Mouse (Mus musculus): ENCODE measurements at regions not wholly inside any gene's neighbourhood (a gene's known extent, or its start where the extent isn't known, plus 50 kb on each side); places are given as distances from the start of the nearest gene placed in this dataset.

DNA sequence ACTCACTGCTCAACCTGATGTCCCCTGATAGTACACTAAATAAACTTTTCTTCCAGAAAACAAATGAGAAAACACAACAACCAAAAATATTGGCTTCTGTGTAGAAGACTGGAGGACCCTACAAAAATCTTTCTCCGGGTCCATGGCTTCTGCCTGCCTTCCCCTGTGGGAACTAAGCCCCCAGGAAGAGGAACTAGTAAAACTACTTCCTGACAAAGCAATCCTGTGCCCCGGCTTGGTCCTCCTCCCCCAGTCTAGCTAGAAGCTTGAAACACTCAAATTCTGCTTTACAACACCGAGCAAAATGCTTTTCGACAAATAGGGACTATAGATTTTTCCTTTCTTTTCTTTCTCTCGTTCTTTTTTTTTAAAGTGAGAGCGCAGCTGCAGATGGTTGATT is 51.3 kb upstream of the Mki67 start:
- DNase-seq (ENCODE audit: extremely low spot score in 1 of 2, low spot score in 2 of 2): no peak
- intact Hi-C loops (cut with DNase I): no loop called here

DNA sequence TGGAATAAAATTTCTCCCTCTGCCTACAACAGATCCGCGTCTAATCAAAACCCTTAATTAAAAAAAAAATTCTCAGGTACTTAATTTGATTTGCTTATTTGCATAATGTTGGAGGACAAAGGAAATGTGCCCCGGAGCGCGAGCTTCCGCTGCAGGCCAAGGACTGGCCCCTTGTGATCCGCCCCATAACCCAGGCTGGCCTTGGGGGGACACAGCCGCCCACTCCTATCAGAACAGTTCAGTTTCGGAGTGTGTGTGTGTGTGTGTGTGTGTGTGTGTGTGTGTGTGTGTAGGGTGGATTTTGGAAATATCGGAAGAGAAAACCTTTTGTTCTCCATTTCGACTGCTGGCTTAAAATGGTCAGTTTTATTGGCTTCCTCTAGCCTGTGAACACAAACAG is 51.9 kb upstream of the Mki67 start:
- intact Hi-C loops (cut with DNase I): no loop called here
- DNase-seq (ENCODE audit: extremely low spot score in 1 of 2, low spot score in 2 of 2): no peak

DNA sequence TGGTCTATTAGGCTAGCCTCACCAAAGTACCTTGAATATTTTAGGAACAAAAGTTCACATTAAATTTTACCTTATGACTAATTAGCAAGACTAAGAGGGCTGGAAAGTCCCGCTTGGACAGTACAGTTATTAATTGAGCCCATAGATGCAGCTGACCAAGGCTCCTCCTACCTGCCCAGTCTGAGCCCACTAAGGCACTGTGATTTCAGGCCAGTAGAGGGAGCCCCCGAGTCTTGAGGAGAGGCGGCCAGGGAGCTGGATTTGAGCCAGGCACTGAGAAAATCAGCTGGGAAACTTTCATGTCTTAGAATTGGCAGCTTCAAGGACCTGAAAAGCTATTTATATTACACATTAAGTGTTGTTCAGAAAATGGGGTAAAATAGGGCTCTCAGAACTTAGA is 52.4 kb upstream of the Mki67 start:
- intact Hi-C loops (cut with DNase I): no loop called here
- peak; percentile 76 to 92 for DNase-seq (ENCODE audit: extremely low spot score in 1 of 2, low spot score in 2 of 2)

DNA sequence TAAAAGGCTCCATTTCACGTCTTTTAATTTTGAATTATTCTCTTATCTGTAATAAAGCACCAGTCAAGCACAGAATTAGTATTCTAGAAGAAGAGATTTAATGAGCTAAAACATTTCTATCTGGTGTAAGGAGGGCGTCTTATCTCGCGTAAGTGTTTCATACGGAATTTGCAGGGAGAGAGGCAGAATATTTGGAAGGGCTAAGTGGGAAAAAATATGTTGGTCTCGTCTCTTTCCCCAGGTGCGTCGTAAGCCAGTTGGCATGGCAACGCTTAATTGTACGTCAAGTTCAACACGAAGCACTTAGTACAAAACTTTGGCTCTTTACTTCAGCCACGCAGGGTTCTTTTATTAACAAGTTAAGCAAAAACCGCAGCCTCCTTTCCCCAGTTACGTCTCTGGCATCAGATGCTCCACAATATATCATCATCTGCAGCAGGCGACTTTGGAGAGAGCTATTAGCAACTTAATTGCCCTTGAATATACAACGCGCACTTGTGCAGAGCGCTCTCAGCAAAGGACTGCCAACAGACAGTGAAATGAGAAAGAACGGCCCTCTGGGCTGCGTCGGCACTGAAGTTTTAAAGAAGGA is 53.0 kb upstream of the Mki67 start:
- intact Hi-C loops (cut with DNase I): no loop called here
- no peak for DNase-seq (ENCODE audit: extremely low spot score in 1 of 2, low spot score in 2 of 2)

DNA sequence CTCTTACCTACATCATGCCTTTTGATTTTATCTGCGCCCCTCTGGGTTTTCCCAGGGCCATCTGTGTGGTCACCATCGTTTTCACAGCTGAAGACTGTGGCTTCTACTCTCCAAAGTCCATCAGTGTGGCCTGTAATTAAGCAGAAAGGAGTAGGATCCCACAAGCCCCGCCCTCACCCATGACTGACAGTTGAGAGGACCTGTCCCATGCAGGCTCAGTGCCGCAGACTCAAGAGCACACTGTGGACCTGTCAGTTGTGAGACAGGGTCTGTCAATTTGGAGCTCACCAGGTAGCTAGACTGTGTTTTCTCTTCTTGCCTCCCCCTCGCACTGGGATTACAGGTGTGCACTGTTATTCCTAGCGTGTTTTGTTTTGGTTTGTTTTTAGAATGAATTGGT is 53.9 kb upstream of the Mki67 start:
- DNase-seq (ENCODE audit: extremely low spot score in 1 of 2, low spot score in 2 of 2): no peak
- intact Hi-C loops (cut with DNase I): no loop called here

DNA sequence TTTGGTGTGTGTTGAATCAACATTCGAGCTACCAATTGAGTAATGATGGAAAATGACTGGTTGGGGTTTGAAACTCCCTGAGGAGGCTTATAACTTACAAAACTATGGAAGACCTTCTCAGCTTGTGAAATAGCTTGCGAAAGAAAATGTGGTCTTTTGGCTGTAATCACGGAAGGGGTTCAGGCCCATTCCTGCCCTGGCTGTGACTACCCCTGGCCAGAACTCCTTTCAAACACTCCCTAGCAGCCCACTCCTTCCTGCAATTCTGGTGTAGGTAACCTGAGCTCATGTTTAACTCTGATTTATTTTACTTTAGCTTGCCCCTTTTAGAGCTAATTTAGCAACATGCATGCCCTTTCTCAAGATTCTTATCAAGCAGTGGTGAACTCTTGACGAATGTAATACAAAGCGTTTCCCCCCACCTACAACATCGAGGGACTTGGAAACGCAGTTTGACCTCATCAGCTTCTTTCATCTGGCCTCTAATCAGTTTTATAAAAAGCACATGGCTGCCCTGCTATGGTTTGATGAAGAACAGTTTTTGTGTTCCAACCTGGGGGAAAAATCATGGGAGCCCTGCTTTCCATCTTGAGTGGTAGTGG is 59.8 kb upstream of the Mki67 start:
- intact Hi-C loops (cut with DNase I): no loop called here
- DNase-seq (ENCODE audit: extremely low spot score in 1 of 2, low spot score in 2 of 2): no peak

DNA sequence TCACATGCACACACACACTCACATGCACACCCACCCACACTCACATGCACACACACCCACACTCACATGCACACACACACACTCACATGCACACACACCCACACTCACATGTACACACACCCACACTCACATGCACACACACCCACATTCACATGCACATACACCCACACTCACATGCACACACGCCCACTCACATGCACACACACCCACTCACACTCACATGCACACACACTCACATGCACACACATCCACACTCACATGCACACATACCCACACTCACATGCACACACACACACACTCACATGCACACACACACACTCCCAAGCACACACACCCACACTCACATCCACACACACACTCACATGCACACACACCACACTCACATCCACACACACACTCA is 74.0 kb upstream of the Mki67 start:
- DNase-seq (ENCODE audit: extremely low spot score in 1 of 2, low spot score in 2 of 2): no peak
- intact Hi-C loops (cut with DNase I): no loop called here

DNA sequence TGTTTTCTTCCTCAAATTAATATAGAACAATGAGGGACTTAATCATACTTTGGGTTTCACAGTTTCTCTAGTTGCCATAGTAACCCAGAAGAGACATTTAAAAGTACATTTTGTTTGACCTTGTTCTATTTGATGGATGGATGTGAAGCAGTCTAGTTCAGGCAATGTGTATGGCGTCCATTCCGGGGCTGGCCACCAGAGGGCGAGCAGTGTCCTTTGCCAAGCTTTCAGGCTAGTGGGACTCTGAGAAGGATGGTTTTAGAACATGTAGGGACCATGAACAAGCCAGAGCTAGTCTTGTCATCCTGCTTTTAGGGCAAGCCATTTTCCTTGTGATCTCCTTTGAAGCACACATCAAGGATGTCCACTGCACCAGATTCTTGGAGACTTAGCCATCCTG is 74.8 kb upstream of the Mki67 start:
- DNase-seq (ENCODE audit: extremely low spot score in 1 of 2, low spot score in 2 of 2): peak; percentile 45 to 67
- intact Hi-C loops (cut with DNase I): no loop called here

DNA sequence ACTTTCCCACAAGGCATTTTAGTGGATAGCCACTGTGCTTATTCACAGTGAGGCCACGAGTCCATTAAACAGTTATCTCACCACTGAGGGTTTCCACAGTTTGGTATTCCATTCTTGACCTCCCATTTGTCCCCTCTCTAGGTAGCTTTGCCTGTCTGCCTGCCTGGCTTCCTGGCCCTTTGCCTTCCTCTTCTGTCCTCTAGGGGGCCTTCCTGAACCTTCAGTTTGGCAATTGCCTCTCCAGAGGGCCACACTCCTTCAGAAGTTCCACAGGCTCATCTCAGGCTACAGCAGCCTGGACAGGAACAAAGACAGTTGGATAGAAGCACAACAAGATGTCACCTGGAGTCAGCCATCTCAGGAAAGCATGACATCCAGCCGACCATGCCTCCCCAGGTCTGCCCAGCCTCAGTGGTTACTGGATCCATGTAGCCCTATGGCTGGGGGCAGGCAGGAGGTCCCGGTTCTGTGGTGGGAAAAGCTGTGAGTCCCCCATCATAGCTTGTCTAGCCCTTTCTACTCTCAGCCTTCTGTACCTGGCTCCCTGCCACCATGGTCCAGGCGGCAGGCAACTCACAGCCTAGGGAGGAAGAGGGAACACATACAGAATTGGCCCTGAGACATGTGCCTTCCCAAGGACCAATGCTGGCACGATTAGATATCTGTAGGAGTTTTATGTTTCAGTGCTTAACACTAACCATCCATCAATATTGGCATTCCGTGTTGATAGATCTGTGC is 76.0 kb upstream of the Mki67 start:
- no peak for DNase-seq (ENCODE audit: extremely low spot score in 1 of 2, low spot score in 2 of 2)
- intact Hi-C loops (cut with DNase I): no loop called here

DNA sequence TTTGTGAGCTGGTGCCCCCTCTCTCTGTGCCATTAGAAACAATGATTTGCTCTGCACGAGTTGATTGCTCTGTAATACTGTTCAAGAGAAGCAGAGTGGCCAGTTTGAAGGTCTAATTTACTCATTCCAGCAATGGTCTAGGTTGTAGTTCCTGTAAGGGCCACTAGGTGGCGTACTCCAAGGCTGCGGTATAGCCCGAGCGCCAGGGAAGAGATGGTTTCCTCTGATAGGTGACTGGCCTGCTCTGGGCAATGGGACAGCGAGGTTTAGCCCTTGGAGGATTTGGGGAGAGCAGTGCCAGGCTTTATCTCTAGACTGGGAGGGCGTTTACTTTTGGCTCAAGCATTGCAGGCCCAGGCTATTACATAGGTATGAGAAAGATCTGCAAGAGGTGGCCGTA is 76.8 kb upstream of the Mki67 start:
- intact Hi-C loops (cut with DNase I): no loop called here
- no peak for DNase-seq (ENCODE audit: extremely low spot score in 1 of 2, low spot score in 2 of 2)

DNA sequence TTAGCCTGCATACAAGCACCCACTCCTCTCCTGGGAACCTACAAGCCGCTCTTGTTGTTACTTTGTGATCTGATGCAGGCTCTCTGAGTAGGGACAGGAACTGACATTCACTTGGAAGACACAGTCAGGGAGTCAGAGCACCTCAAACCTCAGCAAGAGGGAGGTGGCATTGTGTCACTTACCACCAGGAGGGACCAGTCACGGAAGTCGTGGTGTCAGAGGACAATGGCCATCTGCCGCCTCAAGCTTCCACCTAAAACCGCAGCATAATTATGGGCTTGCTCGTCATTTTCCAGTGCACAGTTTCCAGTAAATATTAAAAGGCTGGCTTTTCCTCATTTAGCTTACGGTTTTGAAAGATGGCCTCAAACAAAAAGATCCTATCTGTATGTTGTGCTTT is 78.1 kb upstream of the Mki67 start:
- DNase-seq (ENCODE audit: extremely low spot score in 1 of 2, low spot score in 2 of 2): no peak
- intact Hi-C loops (cut with DNase I): no loop called here

DNA sequence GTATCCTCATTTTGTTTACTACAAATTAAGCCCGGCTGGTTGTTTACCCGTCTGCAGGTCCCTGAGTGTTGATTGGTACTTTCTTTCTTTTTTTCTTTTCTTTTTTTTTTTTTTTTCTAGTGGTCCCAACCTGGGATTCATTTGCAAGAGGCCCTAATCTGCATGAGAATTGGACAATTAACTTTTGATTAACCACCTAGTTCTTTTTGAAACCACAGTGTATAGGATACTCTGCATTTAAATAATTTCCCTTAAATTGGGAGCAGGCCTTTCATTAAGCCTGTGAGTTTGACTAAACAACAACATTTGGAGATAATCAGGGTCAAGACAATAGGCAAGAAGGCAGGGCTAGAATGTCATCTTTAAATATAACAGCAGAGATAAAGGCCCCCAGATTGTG is 78.5 kb upstream of the Mki67 start:
- intact Hi-C loops (cut with DNase I): no loop called here
- no peak for DNase-seq (ENCODE audit: extremely low spot score in 1 of 2, low spot score in 2 of 2)

DNA sequence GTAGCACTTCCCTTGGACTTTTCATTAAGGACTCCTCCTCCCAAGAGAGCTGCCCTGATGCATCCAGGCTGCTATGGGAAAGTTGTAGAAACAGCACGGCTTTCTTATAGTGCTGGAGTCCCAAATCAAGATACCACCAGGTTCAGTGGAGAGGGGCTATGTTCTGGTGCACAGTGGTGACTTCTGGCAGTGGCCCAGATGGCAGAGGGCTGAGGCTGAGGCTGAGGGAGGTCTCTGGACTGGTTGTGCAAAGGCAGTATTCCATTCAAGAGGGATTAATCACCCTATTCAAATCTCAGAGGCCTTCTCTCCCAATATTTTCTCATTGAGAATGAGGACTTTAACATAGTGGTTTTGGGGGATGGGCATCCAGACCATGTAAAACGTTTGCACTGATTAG is 82.3 kb upstream of the Mki67 start:
- DNase-seq (ENCODE audit: extremely low spot score in 1 of 2, low spot score in 2 of 2): no peak
- intact Hi-C loops (cut with DNase I): no loop called here

DNA sequence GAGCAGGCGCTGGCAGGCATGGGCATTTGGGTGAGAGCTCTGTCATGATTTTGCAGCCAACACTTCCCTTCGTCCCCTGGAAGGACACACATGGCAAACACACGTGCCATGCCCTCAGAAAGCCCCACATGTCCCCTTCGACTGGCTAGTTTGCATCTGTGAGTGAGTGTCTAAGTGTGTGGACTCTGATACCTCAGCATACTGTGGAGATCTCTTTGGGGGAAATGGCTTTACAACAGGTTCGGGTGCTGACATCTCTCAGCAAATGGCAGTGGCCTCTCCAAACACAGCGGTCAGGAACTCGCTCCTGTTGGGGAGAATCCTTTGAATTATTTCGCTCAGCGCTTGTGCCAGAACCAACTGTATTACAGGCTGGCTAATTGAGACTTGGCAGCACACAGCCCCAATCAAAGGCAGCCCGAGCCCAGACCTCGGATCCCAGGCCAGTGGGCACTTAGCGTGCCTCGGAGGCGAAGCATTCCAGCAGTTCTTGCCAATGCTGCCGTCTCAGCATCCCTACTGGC is 86.5 kb upstream of the Mki67 start:
- DNase-seq (ENCODE audit: extremely low spot score in 1 of 2, low spot score in 2 of 2): peak in 1 of 2 experiments; percentile 34
- intact Hi-C loops (cut with DNase I): no loop called here

DNA sequence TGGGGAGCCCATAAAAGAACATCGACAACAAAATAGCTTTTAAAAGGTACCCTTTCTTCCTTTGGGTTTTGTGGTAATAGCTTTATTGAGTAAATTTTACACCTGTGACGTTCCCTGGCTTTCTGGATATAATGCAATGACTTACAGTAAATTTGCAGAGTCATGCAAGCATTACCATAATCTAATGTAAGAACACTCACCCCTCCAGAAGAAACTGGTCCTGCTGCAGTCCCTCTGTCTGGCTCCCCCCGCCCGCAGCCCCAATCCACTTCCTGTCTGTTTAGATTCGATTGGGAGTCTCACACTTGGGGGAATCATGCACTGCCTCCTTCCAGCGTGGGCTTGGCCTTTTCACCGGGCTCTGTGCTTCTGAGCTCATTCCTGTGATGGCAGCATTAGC is 88.6 kb upstream of the Mki67 start:
- intact Hi-C loops (cut with DNase I): no loop called here
- DNase-seq (ENCODE audit: extremely low spot score in 1 of 2, low spot score in 2 of 2): no peak

DNA sequence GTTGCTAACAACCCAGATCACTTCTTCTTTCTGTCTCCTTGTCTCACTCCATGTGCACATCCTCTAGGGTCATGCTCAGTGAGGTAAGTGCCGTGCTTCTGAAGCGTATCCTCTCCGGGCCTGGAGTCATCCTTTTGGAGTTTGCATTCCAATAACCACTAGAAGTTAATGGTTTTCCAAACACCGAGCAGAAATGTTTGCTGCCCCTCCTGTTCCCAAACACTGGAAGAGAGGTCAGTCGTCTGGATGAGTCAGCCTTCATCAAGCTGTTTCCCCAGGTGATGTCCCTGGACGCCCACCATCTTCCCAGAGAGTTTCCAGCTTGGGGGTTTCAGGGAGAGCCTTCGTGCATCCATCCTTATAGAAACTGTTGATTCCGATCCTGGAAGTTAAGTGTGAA is 90.0 kb upstream of the Mki67 start:
- DNase-seq (ENCODE audit: extremely low spot score in 1 of 2, low spot score in 2 of 2): no peak
- intact Hi-C loops (cut with DNase I): no loop called here

DNA sequence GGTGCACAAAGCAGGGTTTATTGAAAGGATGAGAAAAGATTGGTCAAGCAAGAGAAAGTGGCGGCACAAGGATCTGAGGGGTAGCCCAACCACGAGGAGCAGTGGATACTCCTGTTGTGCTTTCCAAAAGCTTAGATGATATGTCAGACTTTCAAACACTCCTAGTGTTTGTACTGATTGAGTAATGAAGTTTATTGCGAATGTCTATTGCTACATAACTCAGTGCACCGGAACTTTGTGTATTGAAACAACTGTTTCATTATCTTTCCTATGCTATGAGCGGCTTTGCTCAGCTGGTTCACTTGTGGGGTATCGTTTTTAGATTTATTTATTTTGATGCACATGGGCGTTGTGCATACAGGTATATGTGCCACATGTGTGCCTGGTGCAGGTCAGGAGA is 90.5 kb upstream of the Mki67 start:
- intact Hi-C loops (cut with DNase I): no loop called here
- DNase-seq (ENCODE audit: extremely low spot score in 1 of 2, low spot score in 2 of 2): no peak

DNA sequence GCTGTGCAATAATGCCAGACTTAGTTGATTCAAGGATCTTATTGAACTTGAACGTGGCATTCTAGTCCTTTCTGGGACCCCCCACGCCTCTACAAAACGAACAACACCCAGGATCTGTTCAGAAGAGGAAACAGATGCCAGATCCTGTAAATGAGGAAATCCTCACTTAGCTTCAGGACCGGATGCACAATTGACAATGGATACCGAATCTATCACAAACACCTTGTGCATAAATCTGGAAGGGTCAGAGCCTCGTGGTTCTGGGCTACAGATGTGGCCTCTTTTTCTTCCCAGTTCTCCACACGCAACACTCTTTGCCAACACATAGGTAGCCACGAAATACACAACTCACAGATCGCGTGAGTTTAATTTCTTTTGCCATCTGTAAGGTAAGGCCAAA is 93.0 kb upstream of the Mki67 start:
- intact Hi-C loops (cut with DNase I): no loop called here
- no peak for DNase-seq (ENCODE audit: extremely low spot score in 1 of 2, low spot score in 2 of 2)

DNA sequence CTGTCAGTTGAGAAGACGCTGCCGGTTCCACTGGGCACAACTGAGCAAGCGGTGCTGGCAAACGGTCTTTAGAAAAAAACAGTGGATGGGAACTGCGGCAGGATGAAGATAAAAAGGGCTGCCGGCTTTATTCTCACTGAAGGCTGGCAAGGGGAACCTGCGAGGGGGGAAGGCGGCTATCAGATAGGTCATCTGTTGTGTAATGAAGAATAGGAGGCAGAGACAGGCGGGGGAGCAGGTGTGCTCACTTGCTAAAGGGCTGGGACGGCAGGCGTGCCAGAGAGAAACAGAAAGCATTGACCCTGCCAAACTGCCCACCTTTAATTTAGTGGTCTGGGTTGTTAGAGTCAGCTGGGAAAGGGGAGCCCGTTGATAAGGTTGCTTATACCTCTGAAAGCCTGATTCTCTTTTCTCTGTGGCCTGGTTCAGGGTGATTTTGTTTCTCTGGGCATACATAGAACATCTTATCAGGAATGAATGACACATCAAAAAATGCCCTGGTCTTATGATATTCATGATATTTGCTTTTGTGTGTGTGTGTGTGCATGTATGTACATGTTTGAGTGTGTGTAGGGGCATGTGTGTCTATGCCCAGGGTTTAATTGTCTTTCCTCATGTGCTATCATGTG is 93.7 kb upstream of the Mki67 start:
- no peak for DNase-seq (ENCODE audit: extremely low spot score in 1 of 2, low spot score in 2 of 2)
- intact Hi-C loops (cut with DNase I): no loop called here

DNA sequence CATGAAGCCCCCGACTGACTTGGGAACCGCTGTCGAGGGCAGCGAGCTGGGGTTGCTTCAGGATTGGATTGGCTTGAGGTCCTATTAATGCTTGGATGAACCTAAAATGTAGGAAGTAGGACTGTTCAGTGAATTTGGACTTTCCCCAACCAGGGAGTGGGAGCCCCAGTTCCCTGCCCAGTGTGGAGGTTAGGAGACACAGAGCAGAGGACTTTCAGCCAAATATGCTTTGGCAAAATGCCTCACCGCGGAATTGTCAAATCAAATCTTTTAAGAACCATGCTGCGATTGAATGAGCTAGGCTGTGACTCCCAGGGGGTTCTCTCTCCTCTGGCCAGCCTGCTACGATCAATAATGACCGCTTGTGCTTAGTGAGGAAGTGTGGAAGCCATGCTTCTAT is 94.8 kb upstream of the Mki67 start:
- intact Hi-C loops (cut with DNase I): no loop called here
- no peak for DNase-seq (ENCODE audit: extremely low spot score in 1 of 2, low spot score in 2 of 2)

Data from left cerebral cortex, postnatal 10 days (tissue).